Mouse (Mus musculus) CH12.LX (cell line): ENCODE measurements around the gene Ndc1. TPM values are rescaled to one million over a fixed set of nuclear protein-coding genes. Genes with fewer than 3 reads are reported as not detected.

Source experiments
- DNase-seq: peaks from one replicate; pipeline ENCODE4 v3.0.0-alpha.2; 2013; ENCODE audit errors: extremely low read depth
- H3K27ac ChIP-seq: 2 replicates; pipeline ENCODE4 v1.5.1; 2012; ENCODE audit warnings: low read depth, mild to moderate bottlenecking, control low read depth, moderate library complexity; ENCODE audit not compliant: insufficient read depth
- H3K27me3 ChIP-seq: replicated peaks from 2 replicates; pipeline ENCODE3; 2012; ENCODE audit warnings: inconsistent platforms
- H3K36me3 ChIP-seq, 2 experiments: replicated peaks in 1 of 2; 2 replicates each; pipeline versions ENCODE3 to v1.6.1; 2012; ENCODE audit warnings: inconsistent platforms in 1 of 2, low read length in 1 of 2, mild to moderate bottlenecking in 1 of 2, mixed read lengths in 1 of 2, moderate library complexity in 1 of 2; ENCODE audit not compliant: control insufficient read depth in 1 of 2, insufficient read depth in 1 of 2
- H3K4me1 ChIP-seq, 2 experiments: 2 replicates each; pipeline ENCODE4 v1.6.1; 2012; ENCODE audit warnings: inconsistent platforms in 1 of 2, moderate library complexity in 1 of 2; ENCODE audit not compliant: insufficient read depth in 2 of 2, control insufficient read depth in 1 of 2
- H3K4me2 ChIP-seq: 2 replicates; pipeline ENCODE4 v1.6.1; 2012; ENCODE audit warnings: low read depth, mild to moderate bottlenecking, control low read depth; ENCODE audit not compliant: poor library complexity, insufficient read depth, severe bottlenecking
- H3K4me3 ChIP-seq, 3 experiments: fragments of 150-350 bp in 1 of 3; sonication (generic) in 1 of 3; replicated peaks in 1 of 3; 2 replicates each; pipeline versions ENCODE3 to v1.5.1; 2011 to 2012; ENCODE audit warnings: low read depth in 2 of 3, low read length in 2 of 3, mild to moderate bottlenecking in 2 of 3, moderate library complexity in 2 of 3, control low read depth in 1 of 3, improper control_type of control experiment in 1 of 3, inconsistent platforms in 1 of 3, mixed read lengths in 1 of 3; ENCODE audit not compliant: poor library complexity in 1 of 3
- H3K79me2 ChIP-seq: replicated peaks from 2 replicates; pipeline ENCODE4 v1.6.1; 2012; ENCODE audit warnings: mild to moderate bottlenecking, moderate library complexity; ENCODE audit not compliant: control insufficient read depth, poor library complexity, insufficient read depth, severe bottlenecking; ENCODE audit errors: extremely low read depth
- H3K9ac ChIP-seq: 2 replicates; pipeline ENCODE4 v1.6.1; 2012; ENCODE audit warnings: low read depth, mild to moderate bottlenecking, control low read depth, moderate library complexity; ENCODE audit not compliant: insufficient read depth
- H3K9me3 ChIP-seq: replicated peaks from 2 replicates; pipeline ENCODE3; 2012; ENCODE audit warnings: low read length, inconsistent platforms, mixed read lengths
- ELF1 ChIP-seq: IDR thresholded peaks from 2 replicates; pipeline ENCODE4 v1.6.1; 2014; ENCODE audit warnings: low read depth, mild to moderate bottlenecking, inconsistent platforms, low read length, improper control_type of control experiment
- EP300 ChIP-seq: IDR thresholded peaks from 2 replicates; pipeline ENCODE4 v1.6.1; 2011; ENCODE audit warnings: low read length, improper control_type of control experiment
- ETS1 ChIP-seq: conservative IDR thresholded peaks from 2 replicates; pipeline ENCODE4 v1.6.1; 2012; ENCODE audit warnings: low read depth, mild to moderate bottlenecking, inconsistent platforms, low read length, improper control_type of control experiment, moderate library complexity
- GABPA ChIP-seq: IDR thresholded peaks from 2 replicates; pipeline ENCODE4 v1.6.1; 2012; ENCODE audit warnings: low read depth, low read length, improper control_type of control experiment, inconsistent platforms; ENCODE audit not compliant: insufficient replicate concordance
- HCFC1 ChIP-seq: IDR thresholded peaks from 2 replicates; pipeline ENCODE4 v1.6.1; 2012; ENCODE audit warnings: low read depth, mild to moderate bottlenecking, inconsistent platforms, low read length, improper control_type of control experiment
- JUND ChIP-seq: conservative IDR thresholded peaks from 2 replicates; pipeline ENCODE4 v1.6.1; 2011; ENCODE audit warnings: low read depth, low read length, improper control_type of control experiment
- KAT2A ChIP-seq: IDR thresholded peaks from 2 replicates; pipeline ENCODE4 v1.6.1; 2012; ENCODE audit warnings: low read length, improper control_type of control experiment, inconsistent platforms; ENCODE audit not compliant: insufficient replicate concordance
- MAX ChIP-seq: IDR thresholded peaks from 2 replicates; pipeline ENCODE4 v1.6.1; 2011; ENCODE audit warnings: low read length, improper control_type of control experiment
- MEF2A ChIP-seq: IDR thresholded peaks from 2 replicates; pipeline ENCODE4 v1.6.1; 2014; ENCODE audit warnings: low read depth, mild to moderate bottlenecking, inconsistent platforms, low read length, improper control_type of control experiment, borderline replicate concordance
- MYC ChIP-seq: IDR thresholded peaks from 2 replicates; pipeline ENCODE4 v1.6.1; 2011; ENCODE audit warnings: low read depth, mild to moderate bottlenecking, improper control_type of control experiment, low read length
- NELFE ChIP-seq: IDR thresholded peaks from 2 replicates; pipeline ENCODE4 v1.6.1; 2011; ENCODE audit warnings: low read depth, low read length, improper control_type of control experiment
- POLR2AphosphoS2 ChIP-seq: IDR thresholded peaks from 2 replicates; pipeline ENCODE4 v1.6.1; 2011; ENCODE audit warnings: low read depth, low read length, improper control_type of control experiment
- SIN3A ChIP-seq: IDR thresholded peaks from 2 replicates; pipeline ENCODE4 v1.6.1; 2012; ENCODE audit warnings: low read length, improper control_type of control experiment, inconsistent platforms
- TBP ChIP-seq: conservative IDR thresholded peaks from 2 replicates; pipeline ENCODE4 v1.6.1; 2011; ENCODE audit warnings: low read depth, low read length, improper control_type of control experiment
- TCF12 ChIP-seq: IDR thresholded peaks from 2 replicates; pipeline ENCODE4 v1.6.1; 2014; ENCODE audit warnings: low read depth, mild to moderate bottlenecking, inconsistent platforms, low read length, improper control_type of control experiment
- UBTF ChIP-seq: IDR thresholded peaks from 2 replicates; pipeline ENCODE4 v1.6.1; 2012; ENCODE audit warnings: low read depth, mild to moderate bottlenecking, inconsistent platforms, low read length, improper control_type of control experiment, moderate library complexity
- USF1 ChIP-seq: IDR thresholded peaks from 2 replicates; pipeline ENCODE4 v1.6.1; 2014; ENCODE audit warnings: low read depth, mild to moderate bottlenecking, inconsistent platforms, low read length, improper control_type of control experiment
- USF2 ChIP-seq: conservative IDR thresholded peaks from 2 replicates; pipeline ENCODE4 v1.6.1; 2011; ENCODE audit warnings: low read depth, low read length, improper control_type of control experiment
- ZC3H11A ChIP-seq: IDR thresholded peaks from 2 replicates; pipeline ENCODE4 v1.6.1; 2012; ENCODE audit warnings: low read depth, mild to moderate bottlenecking, inconsistent platforms, low read length, improper control_type of control experiment
- ZKSCAN1 ChIP-seq: IDR thresholded peaks from 2 replicates; pipeline ENCODE4 v1.6.1; 2012; ENCODE audit warnings: low read depth, inconsistent platforms, low read length, improper control_type of control experiment, borderline replicate concordance
- ZMIZ1 ChIP-seq: IDR thresholded peaks from 2 replicates; pipeline ENCODE4 v1.6.1; 2012; ENCODE audit warnings: low read depth, mild to moderate bottlenecking, inconsistent platforms, low read length, improper control_type of control experiment
- ZNF384 ChIP-seq: IDR thresholded peaks from 2 replicates; pipeline ENCODE4 v1.6.1; 2012; ENCODE audit warnings: low read depth, low read length, improper control_type of control experiment, inconsistent platforms
- dilution Hi-C: fragments of 300-500 bp; cut with MboI; formaldehyde crosslinking; loops from 2 replicates; pipeline ENCODE4 v1.14.3; 2020; ENCODE audit warnings: low sequenced_read_pairs; ENCODE audit not compliant: extremely low pct_unique_long_range_greater_than_20kb, extremely low pct_ligation_motif_present
- in situ Hi-C: fragments of 300-500 bp; cut with MboI; formaldehyde crosslinking; loops from 3 replicates; pipeline ENCODE4 v1.14.3; 2019; ENCODE audit warnings: low sequenced_read_pairs, low pct_ligation_motif_present, low pct_unique_long_range_greater_than_20kb, mixed read lengths
- polyA plus RNA-seq: library from polyadenylated mRNA; unstranded; fragments of >175 nt; gene quantifications from 2 replicates; pipeline ENCODE4 v1.2.1, GENCODE M21; 2012; ENCODE audit warnings: low read depth; ENCODE audit not compliant: insufficient read length
- total RNA-seq, 2 experiments: library from RNA; depleted of rRNA; stranded (reverse); fragments of 300-350 nt in 1 of 2; fragments of >200 nt in 1 of 2; gene quantifications; 2 replicates each; pipeline ENCODE4 v1.2.3; 2012 to 2014

Gene Ndc1
- total and polyA plus RNA-seq, 3 experiments = 49.1 to 86.5 (median 71.3) TPM

GRCm38 (mm10) chr4:107328530-107328929 lies 39.1 kb upstream of the Ndc1 start:
- dilution Hi-C loops = no loop called here
- no peak for DNase-seq
- in situ Hi-C loops = no loop called here
- Histone ChIP-seq H3K79me2 (no peaks in the 10 kb centered on the region), H3K9me3 (peaks cover under 1% of the 10 kb centered on the region), H3K4me3 (no peak overlapping the region), H3K27ac (no peak overlapping the region), H3K4me2 (no peak overlapping the region), H3K9ac (no peak overlapping the region), H3K27me3 (no peaks in the 10 kb centered on the region), H3K4me1 (peaks cover 0 to 12% of the 10 kb centered on the region in 2 experiments; a peak in 2 of 4 replicates), H3K36me3 (peaks cover 11 to 47% of the 10 kb centered on the region in 2 experiments)
- no peak for TF ChIP-seq TBP
- TF ChIP-seq ZKSCAN1 = no peak
- TF ChIP-seq JUND = no peak
- TF ChIP-seq TCF12 = no peak
- TF ChIP-seq ETS1 = no peak

- in situ Hi-C loops = no loop called here
- H3K9me3 ChIP-seq = peaks cover 2% of the 10 kb centered on the region
- no peaks in the 10 kb centered on the region for H3K79me2 ChIP-seq
- no peak overlapping the region for H3K9ac ChIP-seq
- H3K27me3 ChIP-seq = no peaks in the 10 kb centered on the region
- no peaks in the 10 kb centered on the region for H3K4me1 ChIP-seq
- TF ChIP-seq ZKSCAN1 (no peak), MEF2A (no peak), ZMIZ1 (no peak), USF1 (no peak), KAT2A (no peak), ZNF384 (no peak), HCFC1 (no peak), SIN3A (no peak), ETS1 (no peak), GABPA (no peak), USF2 (no peak), ELF1 (no peak), ZC3H11A (no peak), NELFE (no peak), POLR2AphosphoS2 (no peak), EP300 (no peak), MAX (no peak), TCF12 (no peak), MYC (no peak), UBTF (no peak)
- no peak for DNase-seq
- dilution Hi-C loops = no loop called here
- no peak overlapping the region for H3K27ac ChIP-seq
- no peak overlapping the region for H3K4me2 ChIP-seq
- H3K4me3 ChIP-seq = no peak overlapping the region
- H3K36me3 ChIP-seq = peaks cover 10 to 57% of the 10 kb centered on the region in 2 experiments
These were observed 34.1 kb upstream of the Ndc1 start for GRCm38 (mm10) chr4:107333514-107333913.
